Mouse (Mus musculus): Measurements from ENCODE around the gene Unc5cl.

DNA sequence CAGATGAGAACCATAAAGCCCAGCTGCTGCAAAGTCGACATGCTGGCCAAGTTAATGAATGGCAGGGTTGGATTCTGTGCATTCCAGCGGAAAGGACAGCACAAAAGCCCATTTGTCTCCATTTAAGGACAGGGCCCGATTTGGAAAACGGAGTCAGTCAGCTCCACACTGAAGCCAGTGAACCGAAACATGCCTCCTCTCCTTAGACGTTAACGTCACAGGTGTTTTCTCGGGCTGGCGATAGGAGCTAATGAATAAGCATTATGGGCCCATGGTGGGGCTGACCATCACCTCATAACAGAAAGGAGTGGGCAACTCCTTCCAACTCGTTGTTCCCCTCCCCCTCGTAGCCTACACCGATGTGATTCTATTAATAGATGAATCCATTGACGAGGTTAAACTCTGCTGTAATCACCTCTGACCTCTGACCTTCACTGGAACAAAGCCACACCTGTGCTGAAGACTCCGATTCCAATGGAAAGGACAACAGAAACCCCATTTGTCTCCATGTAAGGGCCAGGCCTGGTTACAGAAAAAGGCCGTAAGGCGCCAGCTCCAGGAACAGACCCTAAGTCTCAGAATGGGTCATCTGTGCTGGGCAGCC is 11.1 kb upstream of the Unc5cl start:
- TF ChIP-seq CTCF (IDR thresholded peaks at IDR 0.05; ENCODE audit: control insufficient read depth, insufficient read depth, low read length) (no peak), POLR2A (IDR thresholded peaks at IDR 0.05; ENCODE audit: borderline replicate concordance, control insufficient read depth, low read depth, low read length) (no peak)

All from bone marrow, adult 2 months (tissue).